ENCODE assay signal across 19 mouse cellular contexts in genomic region chr14:64582822-64583221, GRCm38 (mm10).
A peak's percentile ranks its signal among the peaks of the same experiment; 100 is the strongest.
DNase-seq lines count a peak whose midpoint lies in the region; ATAC-seq and TF ChIP-seq lines count a peak whose summit lies in the region.
"Had no signal": no experiment of that assay in that cellular context is flagged by ENCODE, and none has a peak within 500 bp of the region (broad histone marks: within the 10 kb centered on the region; RNA-seq: fewer than 3 reads in every experiment).

No protein-coding gene starts in this region.

- no peak for TF ChIP-seq POLR2A in brain, embryonic 14.5 days (IDR thresholded peaks at IDR 0.05; ENCODE audit: borderline replicate concordance, extremely low read depth, insufficient read depth, insufficient read length, poor library complexity, severe bottlenecking)

- no peak for TF ChIP-seq CTCF in brain, embryonic 14.5 days (IDR thresholded peaks at IDR 0.05; ENCODE audit: borderline replicate concordance, extremely low read depth, insufficient read depth, insufficient read length)

- ATAC-seq in hindbrain, embryonic 13.5 days (ENCODE audit: low FRiP score): no peak
- ATAC-seq in midbrain, embryonic 16.5 days: no peak
- no peak for ATAC-seq in CD4-positive, CD25-positive, alpha-beta regulatory T cell, adult 4 months
- ATAC-seq: activated CD4-positive, CD25-positive, alpha-beta regulatory T cell, adult 4 months; intestine, embryonic 16.5 days had no signal

- no peaks in the 10 kb centered on the region for H3K27me3 ChIP-seq in hindbrain, embryonic 13.5 days
- no peaks in the 10 kb centered on the region for H3K27me3 ChIP-seq in midbrain, embryonic 16.5 days (ENCODE audit: control insufficient read depth, insufficient read depth, low read depth, low read length)

- peaks cover 70% of the 10 kb centered on the region for H3K4me1 ChIP-seq in hindbrain, embryonic 13.5 days (replicated peaks)
- peaks cover 57% of the 10 kb centered on the region for H3K4me1 ChIP-seq in midbrain, embryonic 16.5 days (ENCODE audit: control insufficient read depth, insufficient read depth, low read length)

- H3K27ac ChIP-seq in hindbrain, embryonic 13.5 days: peak overlapping the region; percentile 95
- H3K27ac ChIP-seq in midbrain, embryonic 16.5 days (ENCODE audit: low read length): peak overlapping the region; percentile 89
- H3K27ac ChIP-seq: embryonic facial prominence, embryonic 15.5 days; kidney, postnatal 0 days; liver, embryonic 13.5 days; stomach, embryonic 15.5 days had no signal

- H3K9me3 ChIP-seq in hindbrain, embryonic 13.5 days: no peaks in the 10 kb centered on the region
- no peaks in the 10 kb centered on the region for H3K9me3 ChIP-seq in midbrain, embryonic 16.5 days (replicated peaks; ENCODE audit: control insufficient read depth, low read length, poor library complexity, severe bottlenecking)
- H3K9me3 ChIP-seq: embryonic facial prominence, embryonic 15.5 days; liver, embryonic 13.5 days; megakaryocyte, embryonic 14.5 days; stomach, embryonic 15.5 days had no signal

- H3K36me3 ChIP-seq in hindbrain, embryonic 13.5 days: no peaks in the 10 kb centered on the region
- no peaks in the 10 kb centered on the region for H3K36me3 ChIP-seq in midbrain, embryonic 16.5 days (ENCODE audit: control insufficient read depth, insufficient read depth, low read length)
- H3K36me3 ChIP-seq: embryonic facial prominence, embryonic 15.5 days; liver, embryonic 13.5 days; stomach, embryonic 15.5 days had no signal

- peak overlapping the region; percentile 46 for H3K4me2 ChIP-seq in hindbrain, embryonic 13.5 days
- H3K4me2 ChIP-seq in midbrain, embryonic 16.5 days (ENCODE audit: low read length): peak overlapping the region; percentile 23
- H3K4me2 ChIP-seq: embryonic facial prominence, embryonic 15.5 days; liver, embryonic 13.5 days; stomach, embryonic 15.5 days had no signal

- 20% methylated on average over 4 of the region's 4 CpGs for WGBS in hindbrain, embryonic 13.5 days
- 16% methylated on average over 4 of the region's 4 CpGs for WGBS in midbrain, embryonic 16.5 days

- DNase-seq in cerebellum, adult 9-10 months: peak; percentile 38
- no peak for DNase-seq in cerebellum, adult 8-10 months
- DNase-seq in brain, embryonic 14.5 days (ENCODE audit: low read depth): peak; percentile 67
- no peak for DNase-seq in lung, postnatal 36 days
- no peak for DNase-seq in urinary bladder, adult 18-20 months (ENCODE audit: low spot score in 2 of 2)
- DNase-seq: cerebellum, adult 11 months; gastrocnemius, postnatal 10 days; heart, postnatal 10 days; liver, embryonic 13.5 days; spleen, adult 18-20 months had no signal

- peak overlapping the region; percentile 69 for H3K9ac ChIP-seq in hindbrain, embryonic 13.5 days
- H3K9ac ChIP-seq in midbrain, embryonic 16.5 days (ENCODE audit: low read depth, low read length): peak overlapping the region; percentile 6; the same call in 1 of the 2 replicates
- H3K9ac ChIP-seq: embryonic facial prominence, embryonic 15.5 days; liver, embryonic 13.5 days; stomach, embryonic 15.5 days had no signal

- no peak overlapping the region for H3K4me3 ChIP-seq in hindbrain, embryonic 13.5 days
- no peak overlapping the region for H3K4me3 ChIP-seq in midbrain, embryonic 16.5 days (ENCODE audit: low read depth, low read length)
- H3K4me3 ChIP-seq: embryonic facial prominence, embryonic 15.5 days; liver, embryonic 13.5 days; megakaryocyte, embryonic 14.5 days; stomach, embryonic 15.5 days had no signal

Comparison
In these comparisons a context has a peak if more than half of its experiments do, and no peak if none do; other contexts are left out.
1. DNase-seq: peak in cerebellum, adult 9-10 months (single experiment) and brain, embryonic 14.5 days (single experiment); none in cerebellum, adult 8-10 months (single experiment), lung, postnatal 36 days (single experiment) and urinary bladder, adult 18-20 months (0 of 2).